Mouse (Mus musculus): ENCODE measurements around the gene Hagh.

Hagh gene

GRCm38 (mm10) chr17:24902671-24903474 is 62.9 kb downstream of the Hagh start:
- no peak for DNase-seq (ENCODE audit: low spot score)

DNA sequence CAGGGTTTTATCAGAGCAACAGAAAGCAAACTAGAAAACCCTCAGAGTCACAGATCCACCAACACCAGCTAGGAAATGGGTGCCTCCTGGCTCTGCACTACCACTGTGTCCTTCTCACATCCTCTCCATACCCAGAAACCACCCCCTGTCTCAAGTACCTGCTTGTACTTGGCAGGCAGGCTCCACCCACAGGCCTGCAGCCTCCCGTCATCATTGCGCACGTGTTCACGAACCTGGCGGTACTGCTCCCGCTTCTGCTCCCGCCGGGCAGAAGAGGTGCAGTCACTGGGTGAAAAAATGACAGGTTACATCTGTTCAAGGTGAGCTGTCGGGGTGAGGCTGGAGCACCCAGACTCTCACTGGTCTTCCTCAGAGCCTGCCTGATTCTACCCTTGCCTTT is 63.8 kb downstream of the Hagh start:
- no peak for DNase-seq (ENCODE audit: low spot score)

DNA sequence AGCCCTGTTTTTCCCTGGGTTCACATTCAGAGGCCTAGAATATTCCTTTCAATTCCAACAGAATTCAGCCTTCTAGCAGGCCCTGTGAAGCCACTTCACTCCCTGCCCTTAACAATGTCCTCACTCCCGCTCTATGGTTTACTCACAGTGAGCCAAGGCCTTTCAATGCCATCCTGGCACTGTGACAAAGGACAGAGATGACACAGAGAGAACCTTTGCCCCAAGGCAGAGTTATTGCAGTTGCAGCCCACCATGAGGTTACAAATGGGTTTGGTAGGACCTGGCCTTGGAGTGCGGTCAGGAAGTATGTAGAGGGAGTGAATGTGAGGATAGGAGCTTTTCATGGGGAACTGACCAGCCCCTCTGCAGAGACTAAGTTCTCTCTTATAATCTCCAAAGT is 67.6 kb downstream of the Hagh start:
- no peak for DNase-seq (ENCODE audit: low spot score)

DNA sequence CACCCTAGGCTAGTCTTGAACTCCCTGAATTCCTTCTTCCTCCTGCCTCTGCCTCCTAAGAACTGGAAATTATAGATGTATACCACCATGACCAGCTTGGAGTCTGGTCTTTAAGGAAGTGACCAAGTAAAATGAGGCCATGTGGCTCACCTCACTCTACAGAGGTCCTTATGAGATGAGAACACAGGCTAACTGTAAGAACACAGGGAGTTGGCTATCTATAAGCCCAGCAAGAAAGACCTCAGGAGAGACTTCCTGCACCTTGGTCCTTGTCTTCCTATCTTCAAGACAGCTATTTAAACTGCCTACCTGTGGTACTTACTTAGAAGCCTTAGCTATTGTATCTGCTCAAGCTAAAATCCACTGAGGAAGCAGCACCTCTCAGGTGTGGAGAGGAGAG is 74.0 kb downstream of the Hagh start:
- no peak for DNase-seq (ENCODE audit: low spot score)
